In the genomic region with DNA sequence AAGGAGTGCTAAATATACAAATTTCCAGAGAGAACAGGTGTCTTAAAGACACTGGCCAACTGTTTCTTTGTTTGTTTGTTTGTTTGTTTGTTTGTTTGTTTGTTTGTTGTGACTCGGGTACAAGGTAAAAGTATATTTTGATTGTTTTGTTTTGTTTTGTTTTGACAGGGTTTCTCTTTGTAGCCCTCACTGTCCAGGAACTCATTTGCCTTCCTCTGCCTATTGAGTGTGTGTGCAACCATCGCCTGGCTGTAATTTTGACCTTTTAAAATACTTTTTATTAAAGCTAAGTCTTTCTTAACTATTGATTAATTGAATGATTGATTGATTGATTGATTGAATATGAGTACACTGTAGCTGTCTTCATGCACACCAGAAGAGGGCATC, we compare ENCODE assay signal across 8 mouse cellular contexts. TPM values are rescaled to one million over a fixed set of nuclear protein-coding genes. Genes with fewer than 3 reads are reported as not detected.
DNase-seq lines count a peak whose midpoint lies in the region; ATAC-seq and TF ChIP-seq lines count a peak whose summit lies in the region.

No protein-coding gene starts in this region.

- intact Hi-C loops in heart, postnatal 10 days (cut with DNase I): loop anchor here (5.0 kb wide), 1 partner anchor 65 kb away; no protein-coding TSS in a partner anchor

- no peak overlapping the region for H3K27ac ChIP-seq in heart, embryonic 16.5 days (ENCODE audit: low read length)
- no peak overlapping the region for H3K27ac ChIP-seq in embryonic facial prominence, embryonic 10.5 days (replicated peaks)
- H3K27ac ChIP-seq in hindbrain, postnatal 0 days: no peak overlapping the region
- no peak overlapping the region for H3K27ac ChIP-seq in midbrain, embryonic 14.5 days (replicated peaks; ENCODE audit: low read depth, low read length)

- H3K36me3 ChIP-seq in heart, embryonic 16.5 days (ENCODE audit: control insufficient read depth, insufficient read depth): peaks cover 3% of the 10 kb centered on the region; the same call in 1 of the 2 replicates
- H3K36me3 ChIP-seq in embryonic facial prominence, embryonic 10.5 days (replicated peaks): peaks cover 22% of the 10 kb centered on the region
- H3K36me3 ChIP-seq in hindbrain, postnatal 0 days (ENCODE audit: insufficient read depth, low read length): peaks cover 6% of the 10 kb centered on the region; the same call in 1 of the 2 replicates
- peaks cover 7% of the 10 kb centered on the region; the same call in 1 of the 2 replicates for H3K36me3 ChIP-seq in midbrain, embryonic 14.5 days (ENCODE audit: control insufficient read depth, insufficient read depth, low read length)

- peak overlapping the region; percentile 67 for H3K4me3 ChIP-seq in heart, embryonic 16.5 days (ENCODE audit: low read length)
- peak overlapping the region; percentile 68 for H3K4me3 ChIP-seq in embryonic facial prominence, embryonic 10.5 days
- H3K4me3 ChIP-seq in hindbrain, postnatal 0 days (ENCODE audit: low read length): peak overlapping the region; percentile 65
- no peak overlapping the region; the same call in 1 of the 2 replicates for H3K4me3 ChIP-seq in midbrain, embryonic 14.5 days (replicated peaks; ENCODE audit: low read depth, low read length)

- ATAC-seq in heart, embryonic 16.5 days (replicated peaks; ENCODE audit: extremely low read depth, insufficient read depth, low FRiP score): no peak
- ATAC-seq in hindbrain, postnatal 0 days: no peak
- no peak for ATAC-seq in midbrain, embryonic 14.5 days (ENCODE audit: low FRiP score, low TSS enrichment)

- peaks cover 3% of the 10 kb centered on the region; the same call in 1 of the 2 replicates for H3K4me1 ChIP-seq in heart, embryonic 16.5 days (ENCODE audit: control insufficient read depth, insufficient read depth, low read length)
- H3K4me1 ChIP-seq in embryonic facial prominence, embryonic 10.5 days: peaks cover 9% of the 10 kb centered on the region; the same call in 1 of the 2 replicates
- H3K4me1 ChIP-seq in hindbrain, postnatal 0 days (ENCODE audit: insufficient read depth, low read length): no peaks in the 10 kb centered on the region
- H3K4me1 ChIP-seq in midbrain, embryonic 14.5 days (ENCODE audit: control insufficient read depth, insufficient read depth, low read length): 0 out of 2 replicates have a peak, but pooled peaks cover 3% of the 10 kb centered on the region

- no peak for DNase-seq in heart, postnatal 10 days
- DNase-seq in embryonic facial prominence, embryonic 10.5 days (ENCODE audit: low spot score): no peak
- DNase-seq in hindbrain, postnatal 0 days (ENCODE audit: low spot score): no peak
- no peak for DNase-seq in midbrain, embryonic 14.5 days
- DNase-seq in frontal cortex, postnatal 10 days (ENCODE audit: low spot score in 2 of 2): no peak
- no peak for DNase-seq in urinary bladder, adult 18-20 months (ENCODE audit: low spot score in 2 of 2)
- no peak for DNase-seq in ovary, adult 18-20 months (ENCODE audit: low spot score)

- H3K9me3 ChIP-seq in heart, embryonic 16.5 days (replicated peaks; ENCODE audit: control insufficient read depth, low read length): no peaks in the 10 kb centered on the region
- no peaks in the 10 kb centered on the region for H3K9me3 ChIP-seq in embryonic facial prominence, embryonic 10.5 days
- no peaks in the 10 kb centered on the region for H3K9me3 ChIP-seq in hindbrain, postnatal 0 days (ENCODE audit: low read length)
- H3K9me3 ChIP-seq in midbrain, embryonic 14.5 days (ENCODE audit: control insufficient read depth, low read length): no peaks in the 10 kb centered on the region

- H3K27me3 ChIP-seq in heart, embryonic 16.5 days (ENCODE audit: control insufficient read depth, insufficient read depth, low read length): no peaks in the 10 kb centered on the region
- no peaks in the 10 kb centered on the region for H3K27me3 ChIP-seq in embryonic facial prominence, embryonic 10.5 days (replicated peaks; ENCODE audit: low read depth, poor library complexity, severe bottlenecking)
- no peaks in the 10 kb centered on the region for H3K27me3 ChIP-seq in hindbrain, postnatal 0 days (ENCODE audit: insufficient read depth, low read length)
- no peaks in the 10 kb centered on the region for H3K27me3 ChIP-seq in midbrain, embryonic 14.5 days (ENCODE audit: control insufficient read depth, insufficient read depth, low read length)

- no peak overlapping the region for H3K9ac ChIP-seq in heart, embryonic 16.5 days (ENCODE audit: low read length)
- no peak overlapping the region for H3K9ac ChIP-seq in hindbrain, postnatal 0 days (replicated peaks; ENCODE audit: low read length)
- H3K9ac ChIP-seq in midbrain, embryonic 14.5 days (replicated peaks; ENCODE audit: low read length): no peak overlapping the region

- peak overlapping the region; percentile 78 for H3K4me2 ChIP-seq in heart, embryonic 16.5 days (ENCODE audit: low read depth, low read length)
- peak overlapping the region; percentile 73 for H3K4me2 ChIP-seq in hindbrain, postnatal 0 days (ENCODE audit: low read depth, low read length)
- H3K4me2 ChIP-seq in midbrain, embryonic 14.5 days (ENCODE audit: low read length): peak overlapping the region; percentile 67

- WGBS in heart, embryonic 16.5 days: 54% methylated on average over 2 of the region's 2 CpGs
- 63% methylated on average over 2 of the region's 2 CpGs for WGBS in embryonic facial prominence, embryonic 10.5 days
- WGBS in hindbrain, postnatal 0 days: 58% methylated on average over 2 of the region's 2 CpGs
- WGBS in midbrain, embryonic 14.5 days: 67% methylated on average over 2 of the region's 2 CpGs

- TF ChIP-seq CTCF in hindbrain, postnatal 0 days (IDR thresholded peaks at IDR 0.05; ENCODE audit: low read depth): no peak

RNA-seq across cellular contexts. Expression of a gene that starts 0.3 kb away (rescaled TPM):
- polyA plus RNA-seq in heart, embryonic 16.5 days (2015; fragmentation: Nextera tagmentation; extraction: Ambion mirVana): 5.7 and 7.2 TPM in 2 replicates
- total RNA-seq in heart, postnatal 10 days (2021): 1 to 10 TPM; 6.8 to 8.6 TPM
- polyA plus RNA-seq in embryonic facial prominence, embryonic 10.5 days (2016; fragmentation: Nextera tagmentation; extraction: Ambion mirVana): 16.2 and 16.5 TPM in 2 replicates
- total RNA-seq in hindbrain, postnatal 0 days (2014; rRNA removed): 11.0 and 17.9 TPM in 2 replicates
- 5.3 and 5.8 TPM in 2 replicates for polyA plus RNA-seq in hindbrain, postnatal 0 days (2015; fragmentation: Nextera tagmentation; extraction: Ambion mirVana)
- 4.9 and 6.4 TPM in 2 replicates for polyA plus RNA-seq in midbrain, embryonic 14.5 days (2014; fragmentation: Nextera tagmentation; extraction: Ambion mirVana)

RNA-seq across cellular contexts. Expression of a gene that starts 17.1 kb away (rescaled TPM):
- polyA plus RNA-seq in heart, embryonic 16.5 days (2015; fragmentation: Nextera tagmentation; extraction: Ambion mirVana): 14.5 and 15.4 TPM in 2 replicates
- 10 to 100 TPM; 34.4 to 45.3 TPM for total RNA-seq in heart, postnatal 10 days (2021)
- polyA plus RNA-seq in embryonic facial prominence, embryonic 10.5 days (2016; fragmentation: Nextera tagmentation; extraction: Ambion mirVana): 34.5 and 34.8 TPM in 2 replicates
- total RNA-seq in hindbrain, postnatal 0 days (2014; rRNA removed): 32.2 and 39.6 TPM in 2 replicates
- 19.9 and 20.2 TPM in 2 replicates for polyA plus RNA-seq in hindbrain, postnatal 0 days (2015; fragmentation: Nextera tagmentation; extraction: Ambion mirVana)
- polyA plus RNA-seq in midbrain, embryonic 14.5 days (2014; fragmentation: Nextera tagmentation; extraction: Ambion mirVana): 16.5 and 18.0 TPM in 2 replicates

RNA-seq across cellular contexts. Expression of a gene that starts 56.0 kb away (rescaled TPM):
- polyA plus RNA-seq in heart, embryonic 16.5 days (2015; fragmentation: Nextera tagmentation; extraction: Ambion mirVana): 82.8 and 88.1 TPM in 2 replicates
- total RNA-seq in heart, postnatal 10 days (2021): 10 to 100 TPM; 52.2 to 57.0 TPM
- 230 and 242 TPM in 2 replicates for polyA plus RNA-seq in embryonic facial prominence, embryonic 10.5 days (2016; fragmentation: Nextera tagmentation; extraction: Ambion mirVana)
- total RNA-seq in hindbrain, postnatal 0 days (2014; rRNA removed): 82.5 and 83.1 TPM in 2 replicates
- 60.6 and 64.6 TPM in 2 replicates for polyA plus RNA-seq in hindbrain, postnatal 0 days (2015; fragmentation: Nextera tagmentation; extraction: Ambion mirVana)
- 72.3 and 114 TPM in 2 replicates for polyA plus RNA-seq in midbrain, embryonic 14.5 days (2014; fragmentation: Nextera tagmentation; extraction: Ambion mirVana)

RNA-seq across cellular contexts. Expression of a gene that starts 56.2 kb away (rescaled TPM):
- polyA plus RNA-seq in heart, embryonic 16.5 days (2015; fragmentation: Nextera tagmentation; extraction: Ambion mirVana): 61.5 and 66.4 TPM in 2 replicates
- total RNA-seq in heart, postnatal 10 days (2021): 10 to 100 TPM; 53.0 to 60.8 TPM
- polyA plus RNA-seq in embryonic facial prominence, embryonic 10.5 days (2016; fragmentation: Nextera tagmentation; extraction: Ambion mirVana): 77.2 and 83.5 TPM in 2 replicates
- total RNA-seq in hindbrain, postnatal 0 days (2014; rRNA removed): 39.5 and 51.9 TPM in 2 replicates
- 51.4 and 51.6 TPM in 2 replicates for polyA plus RNA-seq in hindbrain, postnatal 0 days (2015; fragmentation: Nextera tagmentation; extraction: Ambion mirVana)
- polyA plus RNA-seq in midbrain, embryonic 14.5 days (2014; fragmentation: Nextera tagmentation; extraction: Ambion mirVana): 53.2 and 70.0 TPM in 2 replicates
